16 mouse cellular contexts compared by ENCODE assay signal in the genomic region with DNA sequence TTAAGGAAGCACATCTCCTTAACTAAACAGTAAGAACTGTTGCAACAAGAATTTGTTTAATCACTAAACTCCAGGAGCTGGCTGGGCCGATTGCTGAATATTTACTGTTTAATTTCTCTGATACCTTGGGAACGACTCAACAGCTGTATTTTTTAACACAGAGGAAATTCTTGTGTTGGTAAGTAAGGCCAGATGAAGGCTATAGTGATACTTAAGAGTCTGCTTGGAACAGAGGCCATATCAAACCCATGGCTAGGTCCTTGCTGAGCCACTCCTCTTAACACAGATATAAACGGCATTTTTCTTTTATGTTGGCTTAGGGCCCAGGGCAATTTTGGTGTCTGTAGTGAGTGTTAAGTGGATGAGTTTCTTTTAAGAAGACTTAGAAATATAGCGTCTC. TPM values are rescaled to one million over a fixed set of nuclear protein-coding genes. Genes with fewer than 3 reads are reported as not detected.
"Had no signal": no experiment of that assay in that cellular context is flagged by ENCODE, and none has a peak within 500 bp of the region (broad histone marks: within the 10 kb centered on the region; RNA-seq: fewer than 3 reads in every experiment).

No protein-coding gene starts in this region.

- H3K27ac ChIP-seq: kidney, embryonic 15.5 days; limb, embryonic 15.5 days; liver, embryonic 14.5 days; midbrain, embryonic 10.5 days; neural tube, embryonic 12.5 days had no signal

- H3K9ac ChIP-seq: kidney, embryonic 15.5 days; limb, embryonic 15.5 days; liver, embryonic 14.5 days; neural tube, embryonic 12.5 days had no signal

- H3K4me2 ChIP-seq: kidney, embryonic 15.5 days; limb, embryonic 15.5 days; neural tube, embryonic 12.5 days had no signal

- H3K36me3 ChIP-seq: kidney, embryonic 15.5 days; limb, embryonic 15.5 days; midbrain, embryonic 10.5 days; neural tube, embryonic 12.5 days had no signal

- H3K4me3 ChIP-seq: kidney, embryonic 15.5 days; limb, embryonic 15.5 days; midbrain, embryonic 10.5 days; myocyte; neural tube, embryonic 12.5 days had no signal

- ATAC-seq: hindbrain, embryonic 16.5 days had no signal

- DNase-seq: kidney, adult 2 months; kidney, postnatal 36 days; layer of hippocampus, adult 9-11 months; midbrain, embryonic 14.5 days; thymus, adult 2 months; thymus, postnatal 25 days had no signal

- H3K9me3 ChIP-seq: kidney, embryonic 15.5 days; limb, embryonic 15.5 days; midbrain, embryonic 10.5 days; neural tube, embryonic 12.5 days had no signal

RNA-seq across cellular contexts. Expression of a gene that starts 3.1 kb away (rescaled TPM):
- polyA plus RNA-seq: hindbrain, embryonic 16.5 days had no signal

RNA-seq across cellular contexts. Expression of a gene that starts 6.5 kb away (rescaled TPM):
- total RNA-seq: megakaryocyte, adult 5-6 weeks; neutrophil, adult 5-6 weeks had no signal
- polyA plus RNA-seq: hindbrain, embryonic 16.5 days; intestine, embryonic 14.5 days; liver, embryonic 14.5 days; midbrain, embryonic 10.5 days; midbrain, embryonic 14.5 days; neural tube, embryonic 12.5 days had no signal
